Mouse (Mus musculus): ENCODE measurements at regions not wholly inside any gene's neighbourhood (a gene's known extent, or its start where the extent isn't known, plus 50 kb on each side); places are given as distances from the start of the nearest gene placed in this dataset.

- Histone ChIP-seq H3K4me3 (ENCODE audit: low read depth, low read length) (no peak overlapping the region), H3K9ac (ENCODE audit: low read depth, low read length) (no peak overlapping the region), H3K27me3 (ENCODE audit: control insufficient read depth, insufficient read depth, low read length) (no peaks in the 10 kb centered on the region), H3K4me1 (replicated peaks; ENCODE audit: control insufficient read depth, insufficient read depth, low read length) (no peaks in the 10 kb centered on the region), H3K4me2 (replicated peaks; ENCODE audit: low read depth, low read length) (no peak overlapping the region), H3K9me3 (ENCODE audit: control insufficient read depth, low read length) (no peaks in the 10 kb centered on the region), H3K36me3 (ENCODE audit: control insufficient read depth, insufficient read depth, low read length) (no peaks in the 10 kb centered on the region), H3K27ac (ENCODE audit: low read depth, low read length) (no peak overlapping the region)
- DNase-seq (ENCODE audit: low spot score) (no peak), ATAC-seq (ENCODE audit: low FRiP score) (no peak)
- WGBS: 81% methylated on average over 3 of the region's 3 CpGs
Measured at GRCm38 (mm10) chr3:151909344-151909743, 71.9 kb upstream of the Ptgfr start.

- no peak overlapping the region for H3K4me3 ChIP-seq (ENCODE audit: low read depth, low read length)
- H3K9ac ChIP-seq (ENCODE audit: low read depth, low read length): no peak overlapping the region
- DNase-seq (ENCODE audit: low spot score): no peak
- H3K36me3 ChIP-seq (ENCODE audit: control insufficient read depth, insufficient read depth, low read length): no peaks in the 10 kb centered on the region
- H3K9me3 ChIP-seq (ENCODE audit: control insufficient read depth, low read length): no peaks in the 10 kb centered on the region
- ATAC-seq (ENCODE audit: low FRiP score): no peak
- H3K4me2 ChIP-seq (replicated peaks; ENCODE audit: low read depth, low read length): no peak overlapping the region
- no peaks in the 10 kb centered on the region for H3K4me1 ChIP-seq (replicated peaks; ENCODE audit: control insufficient read depth, insufficient read depth, low read length)
- H3K27me3 ChIP-seq (ENCODE audit: control insufficient read depth, insufficient read depth, low read length): no peaks in the 10 kb centered on the region
- no peak overlapping the region for H3K27ac ChIP-seq (ENCODE audit: low read depth, low read length)
Measured at GRCm38 (mm10) chr3:151908886-151909285, 71.5 kb upstream of the Ptgfr start.

DNA sequence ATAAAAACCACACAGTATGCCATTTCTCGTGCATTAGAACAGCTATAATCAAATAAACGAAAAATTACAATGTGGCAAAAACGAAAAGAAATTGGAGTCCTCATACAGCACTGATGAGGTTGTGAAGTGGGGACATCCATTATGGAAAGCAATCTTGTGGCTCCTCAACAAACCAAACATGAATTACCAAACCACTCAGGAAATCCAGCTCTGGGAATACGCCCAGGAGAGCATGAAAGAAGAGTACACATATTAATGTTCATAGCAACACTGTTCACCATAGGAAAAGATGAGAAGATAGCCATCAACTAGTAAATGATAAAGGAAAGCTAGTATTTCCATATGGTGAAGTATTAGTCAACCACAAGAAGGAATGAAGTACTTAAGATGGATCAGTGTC, 68.3 kb upstream of the Ptgfr start:
- WGBS: 88% methylated on average over 4 of the region's 4 CpGs
- Histone ChIP-seq H3K4me1 (replicated peaks; ENCODE audit: control insufficient read depth, insufficient read depth, low read length) (no peaks in the 10 kb centered on the region), H3K4me2 (replicated peaks; ENCODE audit: low read depth, low read length) (no peak overlapping the region), H3K4me3 (ENCODE audit: low read depth, low read length) (no peak overlapping the region), H3K27me3 (ENCODE audit: control insufficient read depth, insufficient read depth, low read length) (no peaks in the 10 kb centered on the region), H3K9me3 (ENCODE audit: control insufficient read depth, low read length) (no peaks in the 10 kb centered on the region), H3K27ac (ENCODE audit: low read depth, low read length) (no peak overlapping the region), H3K36me3 (ENCODE audit: control insufficient read depth, insufficient read depth, low read length) (no peaks in the 10 kb centered on the region), H3K9ac (ENCODE audit: low read depth, low read length) (no peak overlapping the region)
- ATAC-seq (ENCODE audit: low FRiP score): no peak
- no peak for DNase-seq (ENCODE audit: low spot score)

DNA sequence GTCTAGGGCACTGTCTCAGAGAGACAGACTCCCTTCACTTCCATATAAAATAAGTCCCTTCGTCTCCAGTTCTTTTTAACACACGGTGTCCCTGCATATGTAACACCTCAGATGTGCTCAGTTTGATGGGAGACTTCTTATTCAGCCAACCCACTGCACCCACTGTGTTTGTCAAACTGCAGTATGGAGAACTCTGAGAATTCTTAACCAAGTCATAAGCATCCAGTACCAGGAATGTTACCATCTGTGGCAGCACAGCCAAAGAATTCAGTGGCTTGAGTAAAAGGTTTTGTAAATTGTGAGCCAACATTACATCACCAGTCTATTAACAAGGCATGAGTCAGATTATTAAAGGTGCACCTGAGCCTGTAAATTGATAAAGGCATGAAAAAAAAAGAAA, 65.7 kb upstream of the Ptgfr start:
- 94% methylated on average over 2 of the region's 2 CpGs for WGBS
- no peaks in the 10 kb centered on the region for H3K4me1 ChIP-seq (replicated peaks; ENCODE audit: control insufficient read depth, insufficient read depth, low read length)
- no peak overlapping the region for H3K4me3 ChIP-seq (ENCODE audit: low read depth, low read length)

DNA sequence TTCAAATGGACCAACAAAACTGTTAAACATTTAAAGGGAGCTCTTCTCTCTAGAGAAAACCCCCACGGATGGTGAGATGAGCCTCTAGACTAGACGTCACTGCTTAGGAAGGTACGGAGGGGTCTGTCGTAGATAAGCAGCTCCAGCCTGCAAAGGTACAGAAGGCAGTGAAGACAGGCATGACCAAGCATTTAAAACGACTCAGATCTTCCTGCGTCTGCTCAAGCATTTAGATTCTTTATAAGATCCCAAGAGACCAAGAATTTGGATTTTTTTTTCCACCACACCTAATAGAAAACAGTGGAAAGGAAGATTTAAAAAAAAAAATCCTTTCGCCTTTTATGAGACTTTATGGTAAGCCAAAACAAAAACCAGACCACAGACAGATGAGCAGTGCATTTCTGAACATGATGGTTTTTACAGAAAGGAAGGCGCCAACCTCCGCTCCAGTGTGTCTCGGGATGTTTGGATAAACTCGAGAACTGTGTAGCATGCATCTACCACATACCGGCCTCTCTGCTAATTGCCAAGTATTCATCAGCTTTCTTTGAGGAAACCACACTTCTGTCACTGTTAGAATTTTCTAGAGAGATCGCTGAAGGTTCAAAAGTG, 64.9 kb upstream of the Ptgfr start:
- Histone ChIP-seq H3K27ac (ENCODE audit: low read depth, low read length) (no peak overlapping the region), H3K9ac (ENCODE audit: low read depth, low read length) (no peak overlapping the region), H3K27me3 (ENCODE audit: control insufficient read depth, insufficient read depth, low read length) (no peaks in the 10 kb centered on the region), H3K4me1 (replicated peaks; ENCODE audit: control insufficient read depth, insufficient read depth, low read length) (no peaks in the 10 kb centered on the region), H3K4me3 (ENCODE audit: low read depth, low read length) (no peak overlapping the region), H3K9me3 (ENCODE audit: control insufficient read depth, low read length) (no peaks in the 10 kb centered on the region), H3K4me2 (replicated peaks; ENCODE audit: low read depth, low read length) (no peak overlapping the region), H3K36me3 (ENCODE audit: control insufficient read depth, insufficient read depth, low read length) (no peaks in the 10 kb centered on the region)
- no peak for ATAC-seq (ENCODE audit: low FRiP score)
- no peak for DNase-seq (ENCODE audit: low spot score)
- 79% methylated on average over 13 of the region's 13 CpGs for WGBS

More for the DNA sequence above, 65.7 kb upstream of the Ptgfr start:
- DNase-seq (ENCODE audit: low spot score) (no peak), ATAC-seq (ENCODE audit: low FRiP score) (no peak)
- Histone ChIP-seq H3K9me3 (ENCODE audit: control insufficient read depth, low read length) (no peaks in the 10 kb centered on the region), H3K27ac (ENCODE audit: low read depth, low read length) (no peak overlapping the region), H3K9ac (ENCODE audit: low read depth, low read length) (no peak overlapping the region), H3K36me3 (ENCODE audit: control insufficient read depth, insufficient read depth, low read length) (no peaks in the 10 kb centered on the region), H3K4me2 (replicated peaks; ENCODE audit: low read depth, low read length) (no peak overlapping the region), H3K27me3 (ENCODE audit: control insufficient read depth, insufficient read depth, low read length) (no peaks in the 10 kb centered on the region)

GRCm38 (mm10) chr3:151899676-151900075, 62.2 kb upstream of the Ptgfr start:
- Histone ChIP-seq H3K4me3 (ENCODE audit: low read depth, low read length) (no peak overlapping the region), H3K36me3 (ENCODE audit: control insufficient read depth, insufficient read depth, low read length) (no peaks in the 10 kb centered on the region), H3K27me3 (ENCODE audit: control insufficient read depth, insufficient read depth, low read length) (no peaks in the 10 kb centered on the region), H3K9ac (ENCODE audit: low read depth, low read length) (no peak overlapping the region), H3K4me2 (replicated peaks; ENCODE audit: low read depth, low read length) (no peak overlapping the region), H3K9me3 (ENCODE audit: control insufficient read depth, low read length) (no peaks in the 10 kb centered on the region), H3K4me1 (replicated peaks; ENCODE audit: control insufficient read depth, insufficient read depth, low read length) (no peaks in the 10 kb centered on the region), H3K27ac (ENCODE audit: low read depth, low read length) (no peak overlapping the region)
- ATAC-seq (ENCODE audit: low FRiP score) (no peak), DNase-seq (ENCODE audit: low spot score) (no peak)
- WGBS: 86% methylated on average over 6 of the region's 6 CpGs

DNA sequence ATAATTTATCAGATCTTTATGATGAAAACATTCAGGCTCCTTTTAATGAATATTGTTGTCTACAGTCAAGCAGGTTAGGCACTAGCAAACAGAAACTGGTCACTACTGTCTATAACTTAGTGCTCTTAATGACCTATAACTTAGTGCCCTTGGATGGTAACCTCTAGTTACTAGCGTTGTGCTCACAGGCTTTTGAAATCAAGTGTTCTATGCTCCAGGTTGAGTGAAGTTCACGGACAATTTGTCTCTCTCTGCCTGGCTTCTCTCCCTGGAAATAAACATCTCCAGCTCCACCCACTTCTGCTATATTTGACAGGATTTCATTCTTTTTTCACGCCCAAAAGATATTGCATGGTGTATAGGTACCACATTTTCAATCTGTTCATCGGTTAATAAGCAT, 61.7 kb upstream of the Ptgfr start:
- Histone ChIP-seq H3K9ac (ENCODE audit: low read depth, low read length) (no peak overlapping the region), H3K27ac (ENCODE audit: low read depth, low read length) (no peak overlapping the region), H3K4me1 (replicated peaks; ENCODE audit: control insufficient read depth, insufficient read depth, low read length) (no peaks in the 10 kb centered on the region), H3K9me3 (ENCODE audit: control insufficient read depth, low read length) (no peaks in the 10 kb centered on the region), H3K4me2 (replicated peaks; ENCODE audit: low read depth, low read length) (no peak overlapping the region), H3K36me3 (ENCODE audit: control insufficient read depth, insufficient read depth, low read length) (no peaks in the 10 kb centered on the region), H3K27me3 (ENCODE audit: control insufficient read depth, insufficient read depth, low read length) (no peaks in the 10 kb centered on the region), H3K4me3 (ENCODE audit: low read depth, low read length) (no peak overlapping the region)
- DNase-seq (ENCODE audit: low spot score) (no peak), ATAC-seq (ENCODE audit: low FRiP score) (no peak)
- WGBS: 88% methylated on average over 4 of the region's 4 CpGs

DNA sequence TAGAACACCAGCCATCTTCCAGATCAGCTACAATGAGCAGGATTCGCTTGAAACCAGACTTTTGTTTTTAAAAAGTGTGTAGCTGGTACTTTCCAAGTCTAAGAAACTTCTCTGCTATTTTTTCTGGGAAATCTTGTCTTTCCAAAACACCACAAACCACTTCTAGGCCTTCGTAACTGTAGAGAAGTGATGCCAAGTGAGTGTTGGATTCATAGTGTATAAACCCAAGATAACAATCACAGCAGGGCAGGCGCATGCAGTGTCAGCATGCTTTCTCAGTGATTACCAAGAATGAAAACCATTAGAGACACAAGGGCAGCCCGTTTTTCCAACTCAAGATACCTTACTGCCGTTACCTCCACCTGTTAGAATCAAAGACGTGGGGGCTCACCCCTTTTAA, 58.9 kb upstream of the Ptgfr start:
- Histone ChIP-seq H3K9me3 (ENCODE audit: control insufficient read depth, low read length) (no peaks in the 10 kb centered on the region), H3K4me3 (ENCODE audit: low read depth, low read length) (no peak overlapping the region), H3K36me3 (ENCODE audit: control insufficient read depth, insufficient read depth, low read length) (no peaks in the 10 kb centered on the region), H3K4me1 (replicated peaks; ENCODE audit: control insufficient read depth, insufficient read depth, low read length) (no peaks in the 10 kb centered on the region), H3K4me2 (replicated peaks; ENCODE audit: low read depth, low read length) (no peak overlapping the region), H3K9ac (ENCODE audit: low read depth, low read length) (no peak overlapping the region), H3K27ac (ENCODE audit: low read depth, low read length) (no peak overlapping the region), H3K27me3 (ENCODE audit: control insufficient read depth, insufficient read depth, low read length) (no peaks in the 10 kb centered on the region)
- no peak for ATAC-seq (ENCODE audit: low FRiP score)
- WGBS: 90% methylated on average over 6 of the region's 6 CpGs
- no peak for DNase-seq (ENCODE audit: low spot score)

GRCm38 (mm10) chr3:151894712-151895111, 57.3 kb upstream of the Ptgfr start:
- 48% methylated on average over 3 of the region's 3 CpGs for WGBS
- H3K9ac ChIP-seq (ENCODE audit: low read depth, low read length): no peak overlapping the region

More at GRCm38 (mm10) chr3:151894712-151895111, 57.3 kb upstream of the Ptgfr start:
- H3K4me1 ChIP-seq (replicated peaks; ENCODE audit: control insufficient read depth, insufficient read depth, low read length): no peaks in the 10 kb centered on the region
- H3K4me3 ChIP-seq (ENCODE audit: low read depth, low read length): no peak overlapping the region
- DNase-seq (ENCODE audit: low spot score): no peak
- no peaks in the 10 kb centered on the region for H3K36me3 ChIP-seq (ENCODE audit: control insufficient read depth, insufficient read depth, low read length)
- H3K27ac ChIP-seq (ENCODE audit: low read depth, low read length): no peak overlapping the region
- H3K9me3 ChIP-seq (ENCODE audit: control insufficient read depth, low read length): no peaks in the 10 kb centered on the region
- no peak overlapping the region for H3K4me2 ChIP-seq (replicated peaks; ENCODE audit: low read depth, low read length)
- no peaks in the 10 kb centered on the region for H3K27me3 ChIP-seq (ENCODE audit: control insufficient read depth, insufficient read depth, low read length)
- ATAC-seq (ENCODE audit: low FRiP score): no peak
